Mouse (Mus musculus) mouse embryonic stem cell (cell line): ENCODE data around the gene Hist1h2bh.
"Not testable (repeated sequence)": the region's sequence is repeated elsewhere in the genome, so short reads cannot be mapped to it uniquely, and the experiment has no call there.

ENCODE experiments used
- in situ Hi-C, 2 experiments: fragments of 300-500 bp; cut with MboI; formaldehyde crosslinking; loops; 1 replicate in 1 of 2; 3 replicates in 1 of 2; pipeline ENCODE4 v1.14.3; 2019 to 2020; ENCODE audit warnings: low sequenced_read_pairs in 2 of 2, low pct_unique_long_range_greater_than_20kb in 1 of 2, mixed read lengths in 1 of 2; ENCODE audit not compliant: unreplicated experiment in 1 of 2

Hist1h2bh gene

DNA sequence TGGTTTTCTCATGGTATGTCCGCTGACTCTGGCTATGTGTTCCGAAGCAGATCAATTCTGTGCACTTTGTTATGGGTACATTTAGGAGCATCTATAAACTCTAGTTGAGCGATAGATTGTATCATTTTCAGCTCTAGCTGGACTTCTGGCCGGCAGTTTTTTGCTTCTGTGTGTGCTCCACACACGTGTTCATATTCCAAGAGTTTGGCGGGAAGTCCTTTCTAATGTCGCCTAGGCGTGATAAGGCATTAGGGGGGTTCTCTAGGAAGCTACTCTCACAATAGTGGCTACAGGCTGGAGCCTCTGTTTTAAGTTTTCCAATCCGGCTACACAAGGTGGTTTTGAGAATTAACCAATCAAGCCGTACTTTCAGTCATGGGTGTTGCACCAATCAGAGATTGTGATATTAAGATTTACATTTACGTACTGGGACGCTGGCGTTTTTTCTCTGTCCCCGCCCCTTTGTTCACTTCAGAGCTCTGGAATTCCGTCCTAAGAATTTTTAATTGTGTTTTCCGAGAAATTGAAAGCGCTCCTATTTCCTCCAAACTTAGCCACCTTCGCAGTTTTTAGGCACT lies 12.7 kb upstream of the Hist1h2bh start:
- in situ Hi-C loops = no loop called here

DNA sequence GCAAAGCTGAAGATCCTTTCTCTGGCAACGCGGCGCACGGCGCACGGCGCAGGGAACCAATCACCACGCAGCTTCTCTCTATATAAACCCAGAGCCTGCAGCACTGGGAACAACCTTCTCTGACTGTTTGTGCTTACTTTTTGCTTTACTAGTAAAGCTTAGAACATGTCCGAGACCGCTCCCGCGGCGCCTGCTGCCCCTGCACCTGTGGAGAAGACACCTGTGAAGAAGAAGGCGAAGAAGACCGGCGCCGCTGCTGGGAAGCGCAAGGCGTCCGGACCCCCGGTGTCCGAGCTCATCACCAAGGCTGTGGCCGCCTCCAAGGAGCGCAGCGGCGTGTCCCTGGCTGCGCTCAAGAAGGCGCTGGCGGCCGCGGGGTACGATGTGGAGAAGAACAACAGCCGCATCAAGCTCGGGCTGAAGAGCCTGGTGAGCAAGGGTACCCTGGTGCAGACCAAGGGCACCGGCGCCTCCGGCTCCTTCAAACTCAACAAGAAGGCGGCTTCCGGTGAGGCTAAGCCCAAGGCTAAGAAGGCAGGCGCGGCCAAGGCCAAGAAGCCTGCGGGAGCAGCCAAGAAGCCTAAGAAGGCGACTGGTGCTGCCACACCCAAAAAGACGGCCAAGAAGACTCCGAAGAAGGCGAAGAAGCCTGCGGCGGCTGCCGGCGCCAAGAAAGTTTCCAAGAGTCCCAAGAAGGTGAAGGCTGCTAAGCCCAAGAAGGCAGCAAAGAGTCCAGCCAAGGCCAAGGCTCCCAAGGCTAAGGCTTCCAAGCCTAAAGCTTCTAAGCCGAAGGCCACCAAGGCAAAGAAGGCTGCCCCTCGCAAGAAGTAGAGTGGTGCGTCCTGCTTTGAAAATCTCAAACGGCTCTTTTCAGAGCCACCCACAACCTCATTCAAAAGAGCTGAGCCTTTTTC lies 12.0 kb upstream of the Hist1h2bh start:
- in situ Hi-C loops = no loop called here

DNA sequence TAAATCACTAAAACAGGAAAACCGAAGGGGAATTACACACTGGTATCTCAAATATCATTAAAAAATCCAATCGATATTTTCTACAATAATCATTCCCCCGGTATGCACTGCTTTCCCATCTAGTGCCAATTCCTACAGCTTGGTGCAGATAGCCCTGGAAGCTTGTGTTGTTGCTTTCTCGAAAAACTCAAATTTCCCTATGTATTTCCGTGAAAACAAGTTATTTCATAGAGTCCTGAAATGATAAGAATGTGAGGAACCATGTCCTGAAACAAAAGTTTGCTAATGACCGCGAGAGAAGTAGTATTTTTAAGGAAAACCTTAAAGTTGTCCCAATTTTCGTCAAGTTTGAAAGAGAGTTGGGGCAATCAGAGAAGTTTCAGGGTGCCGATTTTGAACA lies 11.2 kb upstream of the Hist1h2bh start:
- in situ Hi-C loops = no loop called here

DNA sequence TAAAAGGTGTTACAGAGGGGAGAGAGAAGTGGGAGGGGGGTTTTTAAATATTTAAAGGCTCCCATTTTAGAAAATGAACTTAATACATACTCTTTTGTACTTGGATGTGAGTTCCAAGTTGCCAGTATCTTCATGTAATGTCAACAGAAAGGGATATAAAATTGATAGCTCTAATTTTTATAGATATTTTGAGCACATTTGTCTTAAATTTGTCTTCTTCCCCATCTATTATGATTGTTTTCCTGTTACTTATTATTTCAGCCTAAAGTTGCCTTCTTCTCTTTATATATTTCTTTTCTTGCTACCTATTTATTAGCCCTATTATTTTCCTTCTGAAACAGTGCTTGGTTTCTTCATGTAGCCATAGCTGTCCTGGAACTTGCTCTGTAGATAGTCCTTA lies 9.8 kb upstream of the Hist1h2bh start, which contains the start of gene Hist1h1d:
TSS of gene Hist1h1d (plus strand) at position 301 of the 400 bp plus-strand sequence.
- in situ Hi-C loops = no loop called here

DNA sequence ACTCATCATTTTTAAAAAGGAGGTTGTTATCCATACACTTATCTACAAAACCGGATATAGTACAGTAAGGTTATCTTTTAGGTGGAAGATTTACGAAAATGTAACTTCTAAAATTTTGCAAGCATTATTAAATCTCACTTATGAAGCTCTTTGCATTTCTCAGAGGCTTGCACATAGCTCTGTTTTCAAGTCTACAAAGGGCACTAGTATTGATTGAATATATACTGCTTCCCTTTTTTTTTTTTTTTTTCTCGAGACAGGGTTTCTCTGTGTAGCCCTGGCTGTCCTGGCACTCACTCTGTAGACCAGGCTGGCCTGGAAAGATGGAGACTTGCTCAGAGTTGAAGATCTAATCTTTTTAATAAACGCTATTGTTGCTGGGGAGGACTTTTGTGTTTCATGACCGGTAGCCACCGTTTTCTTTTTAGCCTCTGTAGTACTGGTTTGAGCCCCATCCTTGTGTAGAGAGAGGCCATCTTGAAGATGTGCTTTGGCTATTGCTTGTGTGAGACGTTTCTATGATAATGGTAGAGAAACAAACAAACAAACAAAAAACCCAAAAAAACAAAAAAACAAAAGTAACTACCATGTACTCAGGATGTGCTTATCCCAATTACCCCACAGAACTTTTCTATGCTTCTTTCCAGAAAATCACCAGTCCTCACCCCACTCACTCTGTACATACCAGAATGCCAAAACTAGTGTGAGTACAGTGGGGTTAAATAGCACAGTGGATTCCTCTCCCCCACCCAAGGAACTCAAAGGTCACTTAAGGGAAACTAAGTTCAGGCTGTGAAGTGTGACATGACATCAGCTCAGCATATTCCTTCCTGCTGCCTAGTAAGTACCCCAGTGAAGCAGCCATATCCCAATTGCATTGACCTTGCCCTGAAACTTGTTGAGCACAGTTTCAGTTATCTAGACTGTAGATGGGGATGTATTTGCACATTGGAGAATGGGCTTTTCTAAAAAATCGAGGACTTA lies 9.0 kb upstream of the Hist1h2bh start:
- in situ Hi-C loops = no loop called here

DNA sequence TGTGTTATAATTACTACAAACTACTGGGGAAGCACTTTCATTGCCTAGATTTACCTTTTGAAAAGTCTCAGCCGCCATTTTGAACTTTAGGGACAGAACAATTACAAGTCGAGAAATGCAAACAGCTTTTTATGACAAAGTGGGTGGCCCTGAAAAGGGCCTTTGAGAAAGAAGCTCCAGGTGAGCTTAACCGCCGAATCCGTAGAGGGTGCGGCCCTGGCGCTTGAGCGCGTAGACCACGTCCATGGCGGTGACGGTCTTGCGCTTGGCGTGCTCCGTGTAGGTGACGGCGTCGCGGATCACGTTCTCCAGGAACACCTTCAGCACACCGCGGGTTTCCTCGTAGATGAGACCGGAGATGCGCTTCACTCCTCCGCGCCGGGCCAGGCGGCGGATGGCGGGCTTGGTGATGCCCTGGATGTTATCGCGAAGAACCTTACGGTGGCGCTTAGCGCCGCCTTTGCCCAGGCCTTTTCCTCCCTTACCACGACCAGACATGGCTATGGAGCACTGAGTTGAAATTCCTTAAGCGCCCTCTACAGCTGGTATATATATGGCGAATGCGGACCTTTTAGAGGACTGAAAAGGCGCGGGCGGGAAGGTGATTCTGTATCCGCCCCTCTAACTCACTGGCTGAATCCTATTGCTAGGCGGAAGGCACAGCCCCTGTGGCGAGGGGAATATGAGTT lies 8.1 kb upstream of the Hist1h2bh start, which contains the start of gene Hist1h4f:
TSS of gene Hist1h4f (minus strand) at position 503 of the 689 bp plus-strand sequence.
- in situ Hi-C loops = not testable (repeated sequence)

DNA sequence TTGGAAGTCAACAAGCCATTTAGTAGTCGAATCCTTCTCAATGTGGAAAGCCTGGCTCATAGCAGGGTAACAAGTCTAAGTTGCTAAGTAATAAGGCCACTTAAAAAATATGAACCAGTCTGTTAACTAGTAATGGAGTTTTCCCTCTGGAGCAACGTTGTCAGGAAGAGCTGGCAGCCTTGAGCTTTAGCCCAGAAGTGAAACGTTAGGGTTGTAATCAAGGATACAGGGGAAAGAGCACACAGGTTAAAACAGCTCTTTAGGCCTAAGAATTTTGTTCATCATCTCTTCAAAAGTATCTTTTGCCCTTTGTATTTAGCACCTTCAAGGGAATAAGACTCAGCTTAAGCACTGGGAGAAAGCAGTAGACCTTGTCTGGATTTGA lies 7.6 kb upstream of the Hist1h2bh start:
- in situ Hi-C loops = no loop called here

DNA sequence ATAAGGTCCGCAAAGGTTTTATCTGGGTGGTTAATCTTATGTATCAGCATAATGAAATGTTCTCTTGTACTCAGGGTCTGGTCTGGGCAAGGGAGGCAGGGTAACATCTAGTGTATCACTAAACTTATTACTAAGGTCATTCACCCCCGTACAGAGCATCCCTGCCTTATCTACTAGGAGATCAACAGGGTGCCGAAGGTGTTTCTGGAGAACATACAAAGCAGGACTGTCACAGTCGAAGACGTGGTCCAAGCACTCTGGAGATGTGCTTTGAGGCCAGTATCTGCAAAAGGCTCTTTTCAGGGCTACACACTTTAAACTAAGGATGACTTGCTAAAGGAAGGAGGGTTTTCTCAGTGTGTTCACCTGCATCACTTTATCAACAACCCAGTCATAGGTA lies 3.5 kb upstream of the Hist1h2bh start:
- in situ Hi-C loops = no loop called here

DNA sequence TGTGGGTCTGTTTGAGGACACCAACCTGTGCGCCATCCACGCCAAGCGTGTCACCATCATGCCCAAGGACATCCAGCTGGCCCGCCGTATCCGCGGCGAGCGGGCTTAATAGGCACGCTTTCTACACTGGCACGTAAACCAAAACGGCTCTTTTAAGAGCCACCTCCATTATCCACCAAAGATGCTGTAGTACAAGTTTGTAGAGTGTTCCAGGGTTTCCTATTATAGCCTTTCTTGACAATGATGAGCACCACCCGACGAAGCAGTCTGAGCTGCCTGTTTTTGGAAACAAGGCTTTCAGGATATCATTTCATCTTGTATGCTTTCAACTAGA lies 1.6 kb upstream of the Hist1h2bh start:
- in situ Hi-C loops = not testable (repeated sequence)

DNA sequence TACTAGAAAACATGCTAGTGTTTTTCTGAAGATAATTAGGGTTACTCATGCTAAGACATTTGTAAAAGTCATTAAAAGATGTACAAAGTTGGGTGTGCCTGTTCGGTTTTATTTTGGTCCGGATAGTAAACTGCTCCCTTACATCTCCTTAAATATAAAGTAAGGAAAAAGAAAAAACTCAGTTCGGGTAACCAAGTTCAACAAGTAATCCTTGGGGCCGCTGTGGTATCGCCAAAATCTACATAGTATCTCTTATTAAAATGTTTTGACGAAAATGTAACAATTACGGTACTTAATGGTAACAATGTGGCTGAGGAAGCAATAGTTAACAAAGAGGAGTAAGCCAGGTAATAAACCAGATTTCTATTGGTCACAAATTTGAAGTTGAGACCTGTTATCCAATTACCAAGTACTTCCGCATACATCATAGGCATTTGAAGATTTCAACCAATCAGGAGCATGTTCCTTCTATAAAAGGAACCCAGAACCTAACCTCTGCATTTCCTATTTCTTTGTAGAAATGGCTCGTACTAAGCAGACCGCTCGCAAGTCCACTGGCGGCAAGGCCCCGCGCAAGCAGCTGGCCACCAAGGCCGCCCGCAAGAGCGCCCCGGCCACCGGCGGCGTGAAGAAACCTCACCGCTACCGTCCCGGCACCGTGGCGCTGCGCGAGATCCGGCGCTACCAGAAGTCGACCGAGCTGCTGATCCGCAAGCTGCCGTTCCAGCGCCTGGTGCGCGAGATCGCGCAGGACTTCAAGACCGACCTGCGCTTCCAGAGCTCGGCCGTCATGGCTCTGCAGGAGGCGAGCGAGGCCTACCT lies 984 bp upstream of the Hist1h2bh start, which contains the start of gene Hist1h3f:
TSS of gene Hist1h3f (plus strand) at position 88 of the 822 bp plus-strand sequence.
- in situ Hi-C loops = no loop called here

DNA sequence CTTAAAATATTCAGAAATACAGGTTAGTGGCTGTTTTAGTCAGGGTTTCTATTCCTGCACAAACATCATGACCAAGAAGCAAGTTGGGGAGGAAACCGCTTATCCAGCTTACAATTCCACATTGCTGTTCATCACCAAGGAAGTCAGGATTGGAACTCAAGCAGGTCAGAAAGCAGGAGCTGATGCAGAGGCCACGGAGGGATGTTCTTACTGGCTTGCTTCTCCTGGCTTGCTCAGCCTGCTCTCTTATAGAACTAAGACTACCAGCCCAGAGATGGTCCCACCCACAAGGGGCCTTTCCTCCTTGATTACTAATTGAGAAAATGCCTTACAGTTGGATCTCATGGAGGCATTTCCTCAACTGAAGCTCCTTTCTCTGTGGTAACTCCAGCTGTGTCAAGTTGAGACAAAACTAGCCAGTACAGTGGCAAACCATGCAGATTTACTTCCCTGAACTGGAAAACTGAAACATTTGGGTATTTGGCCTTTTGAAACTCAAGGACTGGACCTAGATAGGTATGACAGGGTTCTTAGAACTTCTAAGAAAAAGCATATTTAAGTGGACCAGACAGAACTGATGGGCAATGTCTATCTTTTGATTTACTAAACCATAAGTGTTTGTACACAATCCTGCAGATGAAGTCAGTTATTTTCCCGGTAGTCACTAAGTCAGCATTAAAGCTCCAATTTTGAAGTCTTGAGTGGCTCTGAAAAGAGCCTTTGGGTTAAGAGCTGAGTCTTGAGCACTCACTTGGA lies 789 bp downstream of the Hist1h2bh start:
- in situ Hi-C loops = not testable (repeated sequence)

DNA sequence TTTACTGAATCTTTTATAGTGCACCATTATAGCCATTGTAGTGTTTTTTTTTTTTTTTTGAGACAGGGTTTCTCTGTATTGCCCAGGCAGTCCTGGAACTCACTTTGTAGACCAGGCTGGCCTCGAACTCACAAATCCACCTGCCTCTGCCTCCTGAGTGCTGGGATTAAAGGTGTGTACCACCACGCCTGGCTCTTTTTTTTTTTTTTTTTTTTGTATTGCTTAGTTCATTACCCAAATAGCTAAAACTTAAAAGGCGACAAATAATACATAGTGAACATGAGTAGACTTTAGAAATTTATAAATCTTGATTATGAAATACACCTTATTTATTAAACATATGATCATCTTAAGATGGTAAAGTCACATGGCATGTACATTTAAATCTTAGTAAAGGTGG lies 1.7 kb downstream of the Hist1h2bh start:
- in situ Hi-C loops = no loop called here

DNA sequence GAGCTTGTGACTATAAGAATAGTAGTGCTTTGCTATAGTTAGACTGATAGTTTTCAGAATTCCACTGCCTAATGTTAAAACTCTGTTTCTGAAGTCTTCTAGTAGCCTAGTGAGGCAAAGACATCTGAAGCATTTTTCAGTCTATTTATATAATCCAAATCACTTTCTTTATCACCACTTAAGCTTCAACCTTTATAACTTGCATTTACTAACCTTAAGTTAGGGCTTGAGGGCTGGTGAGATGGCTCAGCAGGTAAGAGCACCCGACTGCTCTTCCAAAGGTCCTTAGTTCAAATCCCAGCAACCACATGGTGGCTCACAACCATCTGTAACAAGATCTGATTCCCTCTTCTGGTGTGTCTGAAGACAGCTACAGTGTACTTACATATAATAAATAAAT lies 3.4 kb downstream of the Hist1h2bh start:
- in situ Hi-C loops = not testable (repeated sequence)

DNA sequence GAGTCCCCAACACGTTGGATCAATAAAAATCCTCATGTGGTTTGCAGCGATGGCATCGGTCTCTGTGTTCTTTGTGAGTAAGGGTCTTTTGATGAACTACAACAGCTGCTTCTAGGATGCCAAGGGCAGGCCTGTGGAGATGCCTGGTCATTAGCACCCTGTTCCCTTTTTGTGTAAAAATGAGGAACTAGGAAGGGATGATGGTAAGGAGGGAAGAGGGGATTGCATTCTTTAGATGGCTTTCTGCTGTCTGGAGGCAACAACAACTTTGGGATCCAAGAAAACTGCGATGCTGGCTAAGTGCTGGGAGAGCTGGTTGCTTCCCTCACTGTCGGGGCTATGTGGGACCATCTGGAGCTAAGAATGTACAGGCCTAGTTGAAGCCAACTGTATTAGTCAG lies 4.9 kb downstream of the Hist1h2bh start:
- in situ Hi-C loops = no loop called here

DNA sequence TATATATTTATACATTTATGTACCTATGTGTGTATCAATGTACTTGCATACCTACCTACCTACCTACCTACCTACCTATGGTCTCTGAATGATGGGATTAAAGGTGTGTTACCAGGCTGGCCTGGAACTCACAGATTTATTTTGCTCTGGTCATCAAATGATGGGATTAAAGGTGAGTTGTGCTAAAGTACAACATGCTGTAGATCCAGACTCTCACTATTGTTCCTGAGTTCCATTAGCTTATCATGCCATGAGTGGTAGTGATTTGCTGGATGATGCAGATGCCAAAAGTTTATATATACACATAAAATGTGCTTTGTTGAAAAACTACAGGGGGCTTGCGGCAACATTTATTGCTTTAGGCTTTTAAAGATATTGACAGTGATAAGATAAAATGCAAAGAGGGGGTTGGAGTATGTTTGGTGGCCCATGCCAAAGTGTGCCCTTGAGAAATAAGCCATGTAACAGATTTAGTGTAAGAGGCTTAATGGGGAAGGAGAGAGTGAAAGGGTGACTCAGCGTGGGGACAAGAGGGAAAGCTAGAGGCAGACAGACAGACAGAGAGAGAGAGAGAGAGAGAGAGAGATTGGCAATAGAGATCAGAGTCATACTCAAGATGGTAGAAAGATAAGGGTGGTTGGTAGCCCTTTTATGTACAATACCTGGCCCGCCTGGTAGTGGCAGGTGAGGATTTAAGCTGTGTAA lies 6.0 kb downstream of the Hist1h2bh start:
- in situ Hi-C loops = no loop called here

DNA sequence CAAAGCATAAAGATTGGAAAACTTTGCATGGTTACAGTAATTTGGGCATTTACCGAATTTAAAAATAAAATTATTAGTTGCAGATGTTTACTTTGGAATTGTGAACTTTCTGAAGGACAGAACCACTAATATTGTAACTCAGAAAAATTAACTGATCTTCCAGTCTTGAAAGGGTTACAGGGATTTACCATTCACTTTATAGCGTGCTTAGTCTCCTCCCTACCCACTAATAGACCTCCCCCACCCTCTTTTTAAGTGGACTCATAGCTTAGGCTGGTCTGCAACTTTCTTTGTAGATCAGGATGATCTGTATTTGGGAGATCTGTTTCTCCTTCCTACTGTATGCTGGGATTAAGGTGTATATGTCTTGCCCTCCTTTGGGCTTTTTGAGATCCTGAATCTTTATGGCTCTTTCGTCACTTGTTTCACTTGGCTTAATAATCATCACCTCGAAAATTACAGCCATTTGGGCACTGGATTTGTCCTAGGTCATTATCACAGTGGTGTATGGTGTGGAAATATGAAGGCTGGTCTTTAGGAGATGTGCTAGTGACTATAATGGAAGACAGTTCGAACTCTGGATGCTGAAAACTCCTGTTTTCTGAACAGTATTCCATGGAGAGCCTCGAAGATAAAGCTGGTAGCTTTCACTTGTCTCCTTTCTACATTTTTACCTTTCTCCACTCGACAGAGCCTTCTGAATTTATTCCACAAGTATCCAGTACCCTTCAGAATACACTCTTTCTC lies 6.9 kb downstream of the Hist1h2bh start:
- in situ Hi-C loops = no loop called here
